Mouse (Mus musculus) left cerebral cortex, postnatal 4 days (tissue): ENCODE measurements around the gene Prcc. TPM values are rescaled to one million over a fixed set of nuclear protein-coding genes. Genes with fewer than 3 reads are reported as not detected.
"Not testable (repeated sequence)": the region's sequence is repeated elsewhere in the genome, so short reads cannot be mapped to it uniquely, and the experiment has no call there.

ENCODE experiments used
- DNase-seq: peaks from one replicate; pipeline ENCODE4 v3.0.0-alpha.2; 2022
- intact Hi-C: fragments of 180-260 bp; cut with DNase I; formaldehyde crosslinking; loops from one replicate; pipeline ENCODE4 v1.15.1; 2025
- total RNA-seq, 2 experiments: library from RNA; stranded (reverse); gene quantifications; 2 replicates each; pipeline ENCODE4 v1.2.3; 2021

The Prcc gene
- total RNA-seq, 2 experiments from 2014 or later = 72.8 to 73.3 TPM

DNA sequence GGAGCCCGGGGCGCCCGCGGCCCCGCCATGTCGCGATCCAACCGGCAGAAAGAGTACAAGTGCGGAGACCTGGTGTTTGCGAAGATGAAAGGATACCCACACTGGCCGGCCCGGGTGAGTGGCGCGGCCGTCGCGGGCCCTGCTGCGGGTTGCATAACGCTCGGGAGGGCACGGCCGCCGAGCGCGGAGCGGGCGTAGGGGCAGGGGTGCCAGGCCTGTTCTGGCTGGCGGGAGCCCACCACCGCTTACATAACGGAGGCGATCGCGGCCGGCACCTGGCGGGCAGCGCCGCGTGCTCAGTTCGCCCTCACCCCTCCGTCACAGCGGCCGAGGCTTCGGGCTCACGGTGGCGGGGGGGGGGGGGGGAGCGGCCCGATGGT is 21.2 kb upstream of the Prcc start:
- DNase-seq = peak; percentile 39
- intact Hi-C loops = no loop called here

DNA sequence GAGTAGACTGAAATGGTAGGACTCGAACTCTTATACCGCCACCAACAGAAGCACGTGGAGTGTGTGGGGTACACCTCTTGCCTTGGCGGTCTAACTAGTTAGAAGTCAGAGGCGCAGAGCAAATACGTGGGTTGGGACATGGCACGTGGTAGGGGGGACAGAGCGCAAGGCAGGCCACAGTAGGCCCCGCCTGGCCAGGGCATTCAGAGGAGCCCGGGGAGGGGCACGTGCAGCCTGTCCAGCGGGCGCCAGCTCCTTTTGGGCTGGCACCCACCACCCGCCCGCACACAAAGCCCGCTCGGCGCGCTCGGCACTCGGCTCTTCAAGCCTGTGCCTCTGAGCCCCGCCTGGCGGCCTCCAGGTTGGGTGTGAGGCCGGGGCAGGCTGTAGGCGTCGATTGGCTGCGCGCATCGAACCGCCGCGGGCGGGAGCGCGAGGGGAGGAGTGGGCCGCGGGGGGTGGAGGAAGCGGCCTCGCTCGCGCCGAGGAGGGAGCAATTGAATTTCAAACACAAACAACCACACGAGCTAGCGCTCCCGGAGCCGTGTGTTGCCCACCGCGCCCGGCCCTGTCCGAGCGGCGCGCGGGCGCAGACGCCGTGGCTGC is 20.6 kb upstream of the Prcc start, which contains the start of gene Hdgf:
Gene Hdgf (plus strand): TSS at position 442 of the 606 bp plus-strand sequence.
- DNase-seq = peak; percentile 97
- intact Hi-C loops = no loop called here

DNA sequence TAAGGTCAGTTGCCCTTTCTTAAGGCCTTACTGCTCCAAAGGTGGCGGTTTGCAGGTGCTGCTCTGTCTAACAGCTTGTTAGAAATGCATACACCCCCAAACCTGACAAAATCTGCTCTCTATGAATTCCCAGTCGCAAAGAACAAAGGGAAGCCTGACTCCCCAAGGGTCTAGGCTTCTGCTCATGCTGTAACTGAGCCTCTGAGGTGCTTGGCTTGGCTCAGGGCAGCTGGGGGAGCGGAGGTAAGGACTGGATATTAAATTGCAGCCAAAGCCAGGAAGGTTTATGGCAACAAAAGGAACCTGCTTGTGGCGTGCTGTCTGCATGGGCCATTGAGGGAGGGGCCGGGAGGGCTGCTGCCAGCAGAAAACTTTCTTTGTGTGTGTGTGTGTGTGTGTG is 18.4 kb upstream of the Prcc start:
- DNase-seq = no peak
- intact Hi-C loops = no loop called here

- DNase-seq, intact Hi-C loops: not testable (repeated sequence)
Measured at GRCm38 (mm10) chr3:87901959-87902358, 16.6 kb upstream of the Prcc start.

DNA sequence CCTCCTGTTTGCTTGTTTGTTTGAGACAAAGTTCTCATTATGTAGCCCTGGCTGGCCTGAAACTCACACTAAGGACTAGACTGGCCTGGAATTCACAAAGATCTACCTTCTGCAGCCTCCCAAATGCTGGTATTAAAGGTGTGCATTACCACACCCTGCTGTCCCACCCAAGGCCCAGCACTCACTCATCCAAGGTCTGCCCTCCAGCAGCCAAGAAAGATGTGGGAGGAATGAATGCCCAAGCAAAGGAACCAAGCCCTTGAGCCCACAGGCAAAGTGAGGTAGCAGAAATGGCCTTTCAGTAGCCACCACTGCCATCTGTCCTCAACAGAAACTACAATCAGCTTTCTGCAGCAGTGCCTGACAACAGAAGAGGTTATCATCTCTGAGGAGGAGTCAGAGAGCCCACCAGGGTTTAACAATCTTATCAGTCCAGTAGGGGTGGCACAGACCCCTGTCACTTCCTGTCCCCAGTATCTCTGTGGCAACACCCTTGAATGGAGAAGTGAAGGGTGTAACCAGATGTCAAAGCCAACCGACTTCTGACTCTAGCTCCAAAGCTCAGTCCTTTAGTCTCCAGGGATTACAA is 15.7 kb upstream of the Prcc start:
- DNase-seq = no peak
- intact Hi-C loops = no loop called here

DNA sequence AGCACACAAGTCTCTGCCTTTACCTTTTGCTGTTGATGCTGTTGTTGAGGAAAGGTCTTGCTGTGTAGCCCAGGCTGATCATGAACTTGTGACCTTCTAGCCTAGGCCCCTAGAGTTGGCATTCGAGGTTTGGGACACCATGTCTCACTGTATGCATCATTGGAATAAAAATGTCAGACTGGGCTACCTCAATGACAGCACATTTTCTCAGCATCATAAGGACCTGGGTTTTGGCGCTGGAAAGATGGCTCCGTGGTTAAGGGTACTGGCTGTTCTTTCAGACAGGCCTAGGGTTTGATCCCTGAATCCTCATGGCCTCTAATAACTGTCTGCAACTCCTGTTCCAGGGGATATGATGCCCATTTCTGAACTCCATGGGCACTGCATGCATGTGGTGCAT is 14.4 kb upstream of the Prcc start:
- no peak for DNase-seq
- intact Hi-C loops = no loop called here

- DNase-seq = no peak
- intact Hi-C loops = no loop called here
Measured at GRCm38 (mm10) chr3:87899266-87899665, 13.9 kb upstream of the Prcc start.

GRCm38 (mm10) chr3:87893367-87893905 is 8.0 kb upstream of the Prcc start:
- no peak for DNase-seq
- intact Hi-C loops = no loop called here

DNA sequence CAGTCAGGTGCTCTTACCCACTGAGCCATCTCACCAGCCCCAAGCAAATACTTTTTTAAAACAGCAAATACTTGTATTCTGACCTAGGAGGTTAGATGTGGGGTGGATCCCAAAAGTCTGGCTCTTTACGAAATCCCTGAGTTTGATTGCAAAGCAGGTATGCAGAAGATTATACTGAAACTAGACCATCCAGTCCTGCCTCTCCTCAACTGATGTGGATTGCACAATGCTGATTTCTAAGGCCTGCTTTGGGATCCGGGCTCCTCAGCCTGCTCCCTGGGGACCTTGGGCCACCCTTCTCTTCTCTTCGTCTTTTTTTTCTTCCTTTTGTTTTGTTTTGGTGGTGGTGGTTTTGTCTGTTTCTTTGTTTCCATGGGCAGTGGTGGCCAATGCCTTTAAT is 6.1 kb upstream of the Prcc start:
- intact Hi-C loops = no loop called here
- no peak for DNase-seq

GRCm38 (mm10) chr3:87887400-87887799 is 2.0 kb upstream of the Prcc start:
- intact Hi-C loops = not testable (repeated sequence)

GRCm38 (mm10) chr3:87886416-87886815 is 1.0 kb upstream of the Prcc start:
- intact Hi-C loops = no loop called here
- DNase-seq = no peak

More at GRCm38 (mm10) chr3:87887400-87887799, 2.0 kb upstream of the Prcc start:
- not testable (repeated sequence) for DNase-seq

DNA sequence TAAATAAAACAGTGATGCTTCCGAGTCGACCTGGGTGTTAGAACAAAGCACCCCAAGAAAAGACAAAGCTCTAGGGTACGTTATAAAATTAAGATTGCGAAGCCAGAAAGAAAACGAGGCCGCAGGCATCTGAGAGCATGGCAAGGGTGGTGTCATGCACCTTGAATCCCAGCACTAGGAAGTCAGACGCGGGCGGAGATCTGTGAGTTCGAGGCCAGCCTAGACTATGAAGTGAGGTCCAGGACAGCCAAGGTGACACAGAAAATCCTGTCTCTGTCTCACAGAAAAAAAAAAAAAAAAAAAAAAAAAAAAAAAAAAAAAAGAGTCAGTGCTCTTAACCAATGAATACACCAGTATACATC is 577 bp upstream of the Prcc start:
- DNase-seq = peak; percentile 37

GRCm38 (mm10) chr3:87884708-87885251 is 628 bp downstream of the Prcc start:
- peak; percentile 54 for DNase-seq
- intact Hi-C loops = no loop called here

More for the DNA sequence above, 577 bp upstream of the Prcc start:
- intact Hi-C loops = no loop called here

- DNase-seq = no peak
- intact Hi-C loops = no loop called here
Measured at GRCm38 (mm10) chr3:87884291-87884690, 1.1 kb downstream of the Prcc start.

- intact Hi-C loops = no loop called here
- DNase-seq = no peak
Measured at GRCm38 (mm10) chr3:87877730-87878129, 7.7 kb downstream of the Prcc start.

GRCm38 (mm10) chr3:87864111-87864510 is 21.3 kb downstream of the Prcc start:
- DNase-seq, intact Hi-C loops: not testable (repeated sequence)

DNA sequence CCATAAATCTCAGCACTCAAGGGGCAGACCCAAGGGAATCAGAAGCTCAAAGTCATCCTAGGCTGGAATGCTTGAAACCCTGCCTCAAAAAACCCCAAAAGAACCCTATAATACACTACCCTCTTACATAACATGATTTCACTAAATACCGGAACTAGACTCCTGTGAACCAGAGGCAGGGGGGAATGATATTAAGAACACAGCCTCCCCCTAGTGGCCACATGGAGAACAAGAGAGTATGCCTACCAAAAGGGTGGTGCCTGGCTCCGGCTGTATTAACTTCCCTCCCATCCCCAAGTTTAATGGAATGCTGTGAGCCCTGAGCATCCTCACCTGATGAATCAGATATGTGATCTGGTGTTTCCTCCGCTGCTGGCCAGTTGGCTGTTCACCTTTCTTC is 25.6 kb downstream of the Prcc start:
- DNase-seq = peak; percentile 64
- intact Hi-C loops = loop anchor here (5.0 kb wide), 1 partner anchor 88 kb away; no protein-coding TSS in a partner anchor

DNA sequence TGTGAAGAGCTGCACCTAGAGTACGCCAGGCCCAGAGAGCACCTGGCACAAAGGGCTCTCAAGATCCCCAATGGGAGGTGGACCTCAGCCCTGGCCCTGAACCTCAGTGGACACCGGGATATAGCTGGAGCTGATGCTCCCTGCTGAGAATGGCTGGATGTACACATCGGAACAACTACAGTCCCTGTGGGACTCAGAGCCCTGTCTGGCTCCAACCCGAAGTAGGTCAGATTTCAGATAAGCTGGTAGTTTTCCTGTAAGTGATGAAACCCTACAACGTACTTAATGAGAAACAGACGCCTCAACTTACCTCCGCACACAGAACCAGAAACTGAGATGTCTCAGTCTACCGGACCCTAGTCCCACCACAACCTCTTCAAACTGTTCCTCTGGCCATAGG is 27.7 kb downstream of the Prcc start:
- intact Hi-C loops = loop anchor here (5.0 kb wide), 1 partner anchor 85 kb away; no protein-coding TSS in a partner anchor
- DNase-seq = no peak

DNA sequence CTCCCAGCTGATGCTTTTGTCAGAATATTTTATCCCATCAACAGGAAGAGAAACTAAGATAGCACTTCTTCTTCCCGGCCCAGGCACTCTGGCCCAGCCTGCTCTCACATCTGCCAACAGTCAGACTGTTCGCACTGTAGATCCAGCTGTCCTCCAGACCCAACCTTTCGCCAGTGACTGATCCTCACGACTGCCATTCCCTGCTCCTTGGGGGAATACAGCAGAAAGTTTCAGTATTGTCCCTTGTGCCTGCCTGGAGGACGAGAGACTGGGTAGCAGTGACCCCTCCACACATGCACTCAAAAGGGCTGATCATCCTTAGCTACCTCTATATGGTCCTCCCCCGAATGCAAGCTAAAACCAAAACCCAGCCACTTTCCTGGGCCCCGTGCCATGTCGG is 29.5 kb downstream of the Prcc start:
- DNase-seq = no peak
- intact Hi-C loops = loop anchor here (5.0 kb wide), 1 partner anchor 84 kb away; no protein-coding TSS in a partner anchor

DNA sequence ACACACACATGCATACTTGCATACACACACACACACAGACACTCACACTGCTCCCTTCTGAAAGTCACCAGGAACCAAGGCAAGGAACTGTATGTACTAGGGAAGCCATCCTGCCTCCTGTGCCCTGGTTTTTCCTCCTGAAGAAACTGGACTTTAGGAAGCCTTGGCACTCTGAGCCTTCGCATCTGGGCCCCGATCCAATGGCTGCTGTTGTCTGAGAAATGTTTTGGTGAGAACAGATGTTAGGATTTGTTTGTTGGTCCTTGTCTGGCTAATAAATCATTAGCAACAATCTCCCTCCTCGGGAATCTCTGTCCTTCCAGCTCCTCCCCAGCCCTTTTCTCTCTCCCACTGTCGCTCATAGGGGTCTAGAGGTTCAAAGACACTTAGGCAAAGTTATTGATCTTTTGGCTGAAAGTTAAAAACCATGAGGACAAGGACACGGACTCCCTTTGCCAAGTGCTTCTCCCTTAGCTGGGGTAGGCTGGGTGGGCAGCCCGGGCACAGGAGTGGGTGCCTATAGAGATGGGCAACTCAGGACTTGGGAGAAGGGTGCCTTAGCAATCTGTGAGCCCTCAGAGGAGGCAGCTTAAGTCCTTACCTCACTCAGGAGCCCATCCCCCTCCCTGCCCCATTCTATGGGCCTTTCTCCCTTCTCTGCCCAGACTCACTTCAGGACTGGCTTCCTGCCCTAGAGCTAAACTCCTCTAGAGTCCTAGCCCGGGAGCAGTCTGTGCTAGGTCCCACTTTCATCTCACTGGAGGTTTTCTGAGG is 30.4 kb downstream of the Prcc start:
- intact Hi-C loops = loop anchor here (5.0 kb wide), 1 partner anchor 83 kb away; no protein-coding TSS in a partner anchor
- peak; percentile 28 for DNase-seq

GRCm38 (mm10) chr3:87849117-87849516 is 36.3 kb downstream of the Prcc start:
- intact Hi-C loops = no loop called here
- no peak for DNase-seq
